Mouse (Mus musculus) limb, embryonic 14.5 days (tissue): ENCODE measurements around the gene Tmem223. TPM values are rescaled to one million over a fixed set of nuclear protein-coding genes. Genes with fewer than 3 reads are reported as not detected.

Experiments
- ATAC-seq: fragments of 200-750 bp; cut with Nextera tagmentation; 2 replicates; pipeline ENCODE4 v1.8.0; 2017; ENCODE audit warnings: low read depth, moderate number of reproducible peaks, moderate TSS enrichment; ENCODE audit not compliant: low FRiP score
- DNase-seq: peaks from one replicate; pipeline ENCODE4 v3.0.0-alpha.2; 2015; ENCODE audit warnings: low spot score
- H3K27ac ChIP-seq: fragments of 300-500 bp; sonication (generic); replicated peaks from 2 replicates; pipeline ENCODE4 v1.5.1; 2014; ENCODE audit warnings: low read depth, mild to moderate bottlenecking, low read length, moderate library complexity, mixed read lengths
- H3K27me3 ChIP-seq: fragments of 300-500 bp; sonication (generic); 2 replicates; pipeline ENCODE4 v1.6.1; 2014; ENCODE audit warnings: low read length, mixed read lengths; ENCODE audit not compliant: control insufficient read depth, insufficient read depth
- H3K36me3 ChIP-seq: fragments of 300-500 bp; sonication (generic); 2 replicates; pipeline ENCODE4 v1.6.1; 2014; ENCODE audit warnings: mild to moderate bottlenecking, low read length, moderate library complexity, mixed read lengths; ENCODE audit not compliant: control insufficient read depth, insufficient read depth
- H3K4me1 ChIP-seq: fragments of 300-500 bp; sonication (generic); 2 replicates; pipeline ENCODE4 v1.6.1; 2014; ENCODE audit warnings: antibody characterized with exemption, low read length, mixed read lengths; ENCODE audit not compliant: control insufficient read depth, insufficient read depth
- H3K4me2 ChIP-seq: fragments of 300-500 bp; sonication (generic); replicated peaks from 2 replicates; pipeline ENCODE4 v1.6.1; 2014; ENCODE audit warnings: low read depth, mild to moderate bottlenecking, low read length, moderate library complexity; ENCODE audit not compliant: severe bottlenecking
- H3K4me3 ChIP-seq: fragments of 300-500 bp; sonication (generic); replicated peaks from 2 replicates; pipeline ENCODE4 v1.5.1; 2014; ENCODE audit warnings: low read length
- H3K9ac ChIP-seq: fragments of 300-500 bp; sonication (generic); 2 replicates; pipeline ENCODE4 v1.6.1; 2014; ENCODE audit warnings: mild to moderate bottlenecking, low read depth, low read length, moderate library complexity; ENCODE audit not compliant: severe bottlenecking
- H3K9me3 ChIP-seq: fragments of 300-500 bp; sonication (generic); 2 replicates; pipeline ENCODE4 v1.6.1; 2016; ENCODE audit warnings: low read length; ENCODE audit not compliant: control insufficient read depth
- POLR2A ChIP-seq: fragments of 200-500 bp; IDR thresholded peaks from 2 replicates; pipeline ENCODE4 v1.8.0; 2012; ENCODE audit warnings: inconsistent platforms, mild to moderate bottlenecking, moderate library complexity, borderline replicate concordance; ENCODE audit not compliant: insufficient read depth, insufficient read length; ENCODE audit errors: extremely low read depth
- WGBS: fragments of 180-500 bp; shearing (Covaris S2); extraction: QIAGEN DNeasy Blood & Tissue Kit; methylation state at CpG from one replicate; pipeline ENCODE4 v1.1.7; 2014; 5-methylcytosine and 5-hydroxymethylcytosine counted together
- polyA plus RNA-seq, 2 experiments: library from polyadenylated mRNA; depleted of rRNA in 1 of 2; stranded (reverse) in 1 of 2; unstranded in 1 of 2; fragments of >200 nt; fragmentation: Nextera tagmentation in 1 of 2; extraction: Ambion mirVana in 1 of 2; gene quantifications; 2 replicates each; pipeline versions ENCODE4 v1.2.1 to v1.2.3; 2012 to 2014

Tmem223 gene
- polyA plus RNA-seq, 2 experiments, result 192 to 220 TPM

DNA sequence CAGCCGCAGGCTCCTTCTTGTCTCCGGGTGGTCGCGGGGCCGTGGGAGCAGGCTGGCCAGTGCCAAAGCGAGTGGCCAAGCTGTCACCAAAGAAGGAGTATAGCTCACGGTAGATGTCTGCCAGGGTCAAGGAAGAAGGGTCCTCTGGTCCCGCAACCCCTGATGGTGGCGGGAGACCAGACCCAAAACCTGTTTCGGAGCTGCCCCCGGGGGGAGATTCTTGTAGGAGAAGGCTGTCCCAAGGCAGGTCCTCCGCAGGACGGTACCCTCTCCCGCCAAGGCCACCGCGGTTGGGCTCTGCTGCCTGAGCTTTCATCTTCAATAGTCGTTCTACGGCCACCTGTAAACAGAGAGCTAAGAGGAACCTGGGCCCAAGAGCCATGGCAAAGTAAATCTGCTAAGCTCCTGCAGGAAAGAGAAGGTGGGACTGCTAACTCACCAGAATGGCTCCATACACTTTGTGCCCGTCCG, 4.2 kb downstream of the Tmem223 start:
- DNase-seq (no peak), ATAC-seq (peak; percentile 17; the same call in 1 of the 2 replicates)
- Histone ChIP-seq H3K27me3 (no peaks in the 10 kb centered on the region), H3K27ac (peak overlapping the region; percentile 99), H3K36me3 (peaks cover 45% of the 10 kb centered on the region), H3K9me3 (no peaks in the 10 kb centered on the region), H3K4me2 (peak overlapping the region; percentile 98), H3K4me1 (peaks cover 23% of the 10 kb centered on the region), H3K9ac (peak overlapping the region; percentile 93), H3K4me3 (peak overlapping the region; percentile 56)
- no peak for TF ChIP-seq POLR2A
- 5% methylated on average over 19 of the region's 20 CpGs for WGBS

DNA sequence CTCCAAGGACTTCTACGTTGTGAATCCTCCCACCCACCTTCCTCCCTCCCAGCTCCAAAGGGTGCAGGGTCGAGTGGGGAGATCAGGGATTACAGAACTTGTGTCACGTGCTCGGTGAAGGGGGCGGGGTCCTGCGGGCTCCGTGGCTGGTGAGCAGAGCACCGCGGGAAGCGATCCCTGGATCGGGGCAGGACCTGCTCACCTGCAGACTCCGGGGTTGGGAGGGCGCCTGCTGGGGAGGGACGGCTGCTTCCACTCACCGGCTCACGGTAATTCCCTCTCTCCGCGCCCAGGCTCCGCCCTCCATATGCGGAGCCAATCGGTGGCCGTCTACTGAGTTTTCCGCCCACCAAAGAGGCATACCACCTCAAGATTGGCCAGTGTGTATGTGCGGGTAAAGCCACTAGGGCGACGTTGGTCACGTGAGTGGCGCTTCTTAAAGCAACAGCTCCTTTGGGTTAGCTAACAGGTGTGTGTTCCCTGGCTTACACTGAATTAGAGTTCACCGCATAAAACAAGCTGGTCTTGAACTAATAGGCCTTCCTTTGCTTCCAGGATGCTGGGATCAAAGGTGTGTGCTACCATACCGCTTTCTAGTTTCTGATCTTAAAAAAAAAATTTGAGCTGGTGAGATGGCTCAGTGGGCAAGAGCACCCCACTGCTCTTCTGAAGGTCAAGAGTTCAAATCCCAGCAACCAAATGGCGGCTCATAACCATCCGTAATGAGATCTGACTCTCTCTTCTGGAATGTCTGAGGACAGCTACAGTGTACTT, 15.4 kb downstream of the Tmem223 start, which contains the start of gene Taf6l:
Gene Taf6l, minus strand, starts transcription at position 410 of the 774 bp plus-strand sequence.
- Histone ChIP-seq H3K9me3 (no peaks in the 10 kb centered on the region), H3K4me2 (peak within 1 kb of the TSS; percentile 48), H3K27ac (peak within 1 kb of the TSS; percentile 79), H3K27me3 (no peaks in the 10 kb centered on the region), H3K9ac (peak within 1 kb of the TSS; percentile 67), H3K4me1 (0 out of 2 replicates have a peak, but pooled peaks cover 5% of the 10 kb centered on the region), H3K4me3 (peak within 1 kb of the TSS; percentile 76), H3K36me3 (peaks cover 24% of the 10 kb centered on the region)
- peak; percentile 97 for DNase-seq
- under 1% methylated on average over 32 of the region's 32 CpGs for WGBS
- peak; percentile 100 for ATAC-seq
- TF ChIP-seq POLR2A, result peak; percentile 13; the same call in 1 of the 2 replicates

DNA sequence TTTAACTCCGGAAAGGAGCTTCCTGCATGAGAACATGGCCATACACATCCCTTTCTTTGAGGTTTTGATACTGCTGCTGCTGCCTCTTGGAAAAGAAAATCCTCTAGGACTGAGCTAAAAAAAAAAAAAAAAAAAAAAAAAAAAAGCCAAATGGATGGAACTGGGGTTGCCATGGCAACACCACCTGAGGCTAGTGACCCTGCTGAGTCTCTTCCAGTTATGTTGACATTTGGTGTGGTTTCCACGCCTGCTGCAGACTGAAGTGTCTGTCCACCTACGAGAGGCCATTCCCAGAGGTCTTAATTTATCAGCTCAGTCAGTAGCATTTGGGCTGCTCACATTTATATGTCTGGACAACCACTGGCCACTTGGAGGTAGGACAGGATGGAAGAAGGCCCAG, 17.7 kb downstream of the Tmem223 start:
- TF ChIP-seq POLR2A, result no peak
- H3K4me2 ChIP-seq, result no peak overlapping the region
- H3K36me3 ChIP-seq, result peaks cover 21% of the 10 kb centered on the region
- H3K9ac ChIP-seq, result no peak overlapping the region
- 27% methylated on average over 3 of the region's 3 CpGs for WGBS
- H3K27me3 ChIP-seq, result no peaks in the 10 kb centered on the region
- DNase-seq, result no peak
- no peak overlapping the region for H3K27ac ChIP-seq
- ATAC-seq, result no peak
- H3K4me3 ChIP-seq, result no peak overlapping the region
- no peaks in the 10 kb centered on the region for H3K9me3 ChIP-seq
- 0 out of 2 replicates have a peak, but pooled peaks cover 5% of the 10 kb centered on the region for H3K4me1 ChIP-seq

DNA sequence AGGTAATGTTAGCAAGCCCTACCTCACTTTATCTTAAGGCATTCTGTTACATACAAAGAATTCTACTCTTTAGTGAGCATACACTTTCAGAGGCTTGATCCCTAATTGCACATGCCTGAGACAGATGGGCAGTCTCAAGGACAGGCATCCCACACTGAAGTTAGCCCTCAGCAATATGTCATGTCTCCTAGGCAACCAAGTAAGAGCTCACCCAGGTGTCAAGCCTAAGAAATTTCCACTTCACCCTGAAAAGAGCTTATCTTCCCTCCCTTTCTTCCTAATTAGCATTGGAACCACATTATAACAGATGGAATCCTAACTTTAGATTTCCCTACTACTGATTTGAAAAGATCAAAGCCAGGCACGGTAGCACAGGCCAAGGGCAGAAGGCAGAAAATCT, 18.4 kb downstream of the Tmem223 start:
- WGBS, result 62% methylated on average over 1 of the region's 1 CpGs
- no peak for DNase-seq
- Histone ChIP-seq H3K27me3 (no peaks in the 10 kb centered on the region), H3K9ac (no peak overlapping the region), H3K4me2 (no peak overlapping the region), H3K36me3 (peaks cover 23% of the 10 kb centered on the region), H3K4me1 (0 out of 2 replicates have a peak, but pooled peaks cover 5% of the 10 kb centered on the region), H3K4me3 (no peak overlapping the region), H3K9me3 (no peaks in the 10 kb centered on the region), H3K27ac (no peak overlapping the region)
- no peak for ATAC-seq
- no peak for TF ChIP-seq POLR2A

DNA sequence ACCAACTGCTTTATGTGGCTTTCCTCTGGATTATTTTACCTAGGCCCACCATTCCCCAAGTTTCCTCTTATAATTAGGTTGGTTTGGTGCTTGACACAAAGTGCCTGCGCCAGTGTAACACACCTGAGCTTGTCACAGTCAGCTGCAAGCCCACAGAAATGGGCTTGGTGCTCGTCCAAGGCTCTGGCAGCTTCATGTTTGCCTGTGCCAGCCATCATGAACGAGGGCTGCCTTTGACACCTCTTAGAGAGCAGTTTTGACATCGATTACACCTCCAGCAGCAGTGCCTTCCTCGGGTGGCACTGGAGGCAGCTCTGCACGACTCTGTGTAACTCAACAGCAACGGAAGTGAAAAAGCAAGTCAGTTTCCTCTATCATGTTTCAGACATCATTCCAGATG, 19.4 kb downstream of the Tmem223 start:
- no peak for TF ChIP-seq POLR2A
- Histone ChIP-seq H3K9me3 (no peaks in the 10 kb centered on the region), H3K27me3 (no peaks in the 10 kb centered on the region), H3K27ac (no peak overlapping the region), H3K4me1 (0 out of 2 replicates have a peak, but pooled peaks cover 4% of the 10 kb centered on the region), H3K4me2 (no peak overlapping the region), H3K36me3 (peaks cover 33% of the 10 kb centered on the region), H3K4me3 (no peak overlapping the region), H3K9ac (no peak overlapping the region)
- no peak for ATAC-seq
- WGBS, result 82% methylated on average over 7 of the region's 7 CpGs
- DNase-seq, result no peak
